Mouse (Mus musculus) liver, adult 2 months (tissue): ENCODE results near the gene Igfbpl1. TPM values are rescaled to one million over a fixed set of nuclear protein-coding genes. Genes with fewer than 3 reads are reported as not detected.

Source experiments
- DNase-seq: peaks from one replicate; pipeline ENCODE4 v3.0.0-alpha.2; 2011; ENCODE audit warnings: low read depth, low spot score; ENCODE audit errors: extremely low read depth
- H3K27ac ChIP-seq: fragments of 200-500 bp; replicated peaks from 2 replicates; pipeline ENCODE4 v1.5.1; 2012; ENCODE audit warnings: low read depth, mild to moderate bottlenecking, control low read depth, inconsistent platforms, low read length; ENCODE audit not compliant: insufficient read depth
- H3K27me3 ChIP-seq: fragments of 200-500 bp; 2 replicates; pipeline ENCODE4 v1.6.1; 2012; ENCODE audit warnings: mild to moderate bottlenecking, moderate library complexity, low read length, inconsistent platforms; ENCODE audit not compliant: control insufficient read depth, insufficient read depth
- H3K36me3 ChIP-seq: fragments of 200-500 bp; 2 replicates; pipeline ENCODE4 v1.6.1; 2012; ENCODE audit warnings: low read length, inconsistent platforms; ENCODE audit not compliant: control insufficient read depth, insufficient read depth
- H3K4me1 ChIP-seq: fragments of 200-500 bp; 2 replicates; pipeline ENCODE4 v1.6.1; 2011; ENCODE audit warnings: low read length; ENCODE audit not compliant: control insufficient read depth, insufficient read depth
- H3K4me3 ChIP-seq: fragments of 200-500 bp; 2 replicates; pipeline ENCODE4 v1.5.1; 2011; ENCODE audit warnings: low read depth, mild to moderate bottlenecking, control low read depth, low read length, moderate library complexity; ENCODE audit not compliant: insufficient read depth
- H3K79me2 ChIP-seq: fragments of 200-500 bp; 2 replicates; pipeline ENCODE4 v1.6.1; 2012; ENCODE audit warnings: inconsistent platforms, mild to moderate bottlenecking, low read length, moderate library complexity; ENCODE audit not compliant: control insufficient read depth, insufficient read depth
- H3K9ac ChIP-seq: fragments of 200-500 bp; 2 replicates; pipeline ENCODE4 v1.6.1; 2012; ENCODE audit warnings: low read depth, mild to moderate bottlenecking, control low read depth, inconsistent platforms, low read length
- CTCF ChIP-seq: fragments of 200-500 bp; IDR thresholded peaks from 2 replicates; pipeline ENCODE4 v1.5.1; 2011; ENCODE audit warnings: low read depth, low read length, control low read depth
- POLR2A ChIP-seq: fragments of 200-500 bp; IDR thresholded peaks from 2 replicates; pipeline ENCODE4 v1.6.1; 2011; ENCODE audit warnings: low read length, control low read depth; ENCODE audit not compliant: insufficient read depth; ENCODE audit errors: extremely low read depth
- WGBS: fragments of 180-500 bp; shearing (Covaris S2); methylation state at CpG from one replicate; pipeline ENCODE4 v1.1.7; 2018; 5-methylcytosine and 5-hydroxymethylcytosine counted together
- polyA plus RNA-seq: library from polyadenylated mRNA; depleted of rRNA; stranded (reverse); fragments of >200 nt; gene quantifications from 2 replicates; pipeline ENCODE4 v1.2.3, GENCODE M21; 2012; rRNA removed
- total RNA-seq: library from RNA; depleted of rRNA; stranded (reverse); fragments of >200 nt; gene quantifications from 2 replicates; pipeline ENCODE4 v1.2.3, GENCODE M21; 2014; rRNA removed

The Igfbpl1 gene
- total and polyA plus RNA-seq, 2 experiments: not detected

DNA sequence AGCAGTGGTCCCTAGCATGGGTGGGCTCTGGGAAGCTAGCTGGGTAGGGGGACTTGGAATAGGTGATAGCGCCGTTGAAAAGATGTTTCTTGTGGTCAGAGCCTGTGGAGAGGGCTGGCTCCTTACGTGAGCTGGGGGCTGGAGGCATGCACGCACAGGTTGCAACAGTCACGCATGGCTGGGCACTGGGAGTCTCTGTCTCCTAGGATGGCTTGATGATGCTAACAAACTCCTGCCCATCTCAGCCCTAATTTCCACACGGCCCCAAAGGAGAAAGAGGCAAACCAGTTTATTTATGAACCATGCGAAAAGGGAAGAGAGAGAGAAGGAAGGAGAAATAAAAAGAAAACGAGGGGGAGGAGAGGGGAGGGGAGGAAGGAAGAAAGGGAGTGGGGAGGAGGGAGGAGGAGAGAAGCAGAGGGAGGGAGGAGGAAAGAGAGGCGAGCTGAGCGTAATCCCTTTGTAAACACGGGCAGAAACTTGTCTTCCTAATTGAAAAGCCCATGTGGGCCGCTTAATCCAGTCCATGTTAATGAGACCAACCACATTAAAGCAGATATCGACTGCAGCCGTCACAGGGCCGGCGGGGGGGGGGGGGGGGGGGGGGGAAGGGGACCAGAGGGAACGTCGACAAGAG, 61.0 kb downstream of the Igfbpl1 start:
- H3K36me3 ChIP-seq: no peaks in the 10 kb centered on the region
- no peak overlapping the region for H3K9ac ChIP-seq
- no peak overlapping the region for H3K27ac ChIP-seq
- no peak for DNase-seq
- no peaks in the 10 kb centered on the region; the same call in 1 of the 2 replicates for H3K27me3 ChIP-seq
- no peak overlapping the region for H3K4me3 ChIP-seq
- no peaks in the 10 kb centered on the region for H3K79me2 ChIP-seq
- 10% methylated on average over 15 of the region's 18 CpGs for WGBS
- H3K4me1 ChIP-seq: peaks cover 5% of the 10 kb centered on the region; the same call in 1 of the 2 replicates
- no peak for TF ChIP-seq POLR2A
- no peak for TF ChIP-seq CTCF

DNA sequence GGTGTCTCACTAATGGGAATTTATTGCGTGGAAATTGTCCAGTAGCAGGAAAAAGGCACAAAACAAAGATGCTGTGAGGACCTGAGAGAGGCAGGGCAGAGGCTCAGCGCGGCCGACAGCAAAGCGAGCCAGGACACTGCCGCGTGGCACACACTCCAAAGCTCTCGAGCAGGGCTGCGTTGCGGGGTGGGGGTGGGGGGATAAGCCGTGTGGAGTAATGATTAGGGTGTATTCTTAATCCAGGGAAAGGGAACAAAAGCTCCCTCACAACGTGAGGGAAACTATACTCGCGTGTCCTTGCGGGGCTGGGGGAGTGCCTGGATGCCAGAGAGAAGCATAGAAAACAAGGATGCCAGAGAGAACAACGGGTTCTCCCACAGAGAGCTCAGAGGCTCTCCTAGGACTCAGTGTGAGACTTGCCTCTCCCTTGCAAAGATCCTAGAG, 61.6 kb downstream of the Igfbpl1 start:
- 3% methylated on average over 16 of the region's 16 CpGs for WGBS

DNA sequence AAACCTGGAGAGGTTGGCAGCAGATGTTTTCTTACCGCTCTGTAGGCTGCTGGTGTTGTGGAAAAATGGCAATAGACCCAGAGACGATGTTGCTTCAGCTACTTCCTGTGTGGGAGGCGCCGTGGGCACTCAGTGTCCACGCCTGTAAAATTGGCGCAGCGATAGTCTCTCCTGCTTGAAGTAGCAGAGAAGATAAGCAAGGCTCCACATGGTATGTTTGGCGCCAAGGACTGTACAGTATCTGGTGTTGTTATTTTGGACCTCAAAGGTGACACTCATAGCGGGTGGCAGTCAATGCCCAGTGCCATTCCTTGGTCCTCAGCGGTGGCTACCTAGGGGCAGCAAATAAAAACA, 62.6 kb downstream of the Igfbpl1 start:
- no peak for DNase-seq
- Histone ChIP-seq H3K36me3 (no peaks in the 10 kb centered on the region), H3K27me3 (no peaks in the 10 kb centered on the region; the same call in 1 of the 2 replicates), H3K9ac (no peak overlapping the region), H3K4me3 (no peak overlapping the region), H3K4me1 (peaks cover 3% of the 10 kb centered on the region; the same call in 1 of the 2 replicates), H3K79me2 (no peaks in the 10 kb centered on the region), H3K27ac (no peak overlapping the region)
- WGBS: 22% methylated on average over 10 of the region's 10 CpGs
- TF ChIP-seq POLR2A (no peak), CTCF (no peak)

More for the DNA sequence above, 61.6 kb downstream of the Igfbpl1 start:
- TF ChIP-seq POLR2A: no peak
- no peak for TF ChIP-seq CTCF
- DNase-seq: no peak
- no peaks in the 10 kb centered on the region; the same call in 1 of the 2 replicates for H3K27me3 ChIP-seq
- H3K4me1 ChIP-seq: peaks cover 5% of the 10 kb centered on the region; the same call in 1 of the 2 replicates
- H3K79me2 ChIP-seq: no peaks in the 10 kb centered on the region
- no peak overlapping the region for H3K9ac ChIP-seq
- no peak overlapping the region for H3K4me3 ChIP-seq
- no peak overlapping the region for H3K27ac ChIP-seq
- H3K36me3 ChIP-seq: no peaks in the 10 kb centered on the region

DNA sequence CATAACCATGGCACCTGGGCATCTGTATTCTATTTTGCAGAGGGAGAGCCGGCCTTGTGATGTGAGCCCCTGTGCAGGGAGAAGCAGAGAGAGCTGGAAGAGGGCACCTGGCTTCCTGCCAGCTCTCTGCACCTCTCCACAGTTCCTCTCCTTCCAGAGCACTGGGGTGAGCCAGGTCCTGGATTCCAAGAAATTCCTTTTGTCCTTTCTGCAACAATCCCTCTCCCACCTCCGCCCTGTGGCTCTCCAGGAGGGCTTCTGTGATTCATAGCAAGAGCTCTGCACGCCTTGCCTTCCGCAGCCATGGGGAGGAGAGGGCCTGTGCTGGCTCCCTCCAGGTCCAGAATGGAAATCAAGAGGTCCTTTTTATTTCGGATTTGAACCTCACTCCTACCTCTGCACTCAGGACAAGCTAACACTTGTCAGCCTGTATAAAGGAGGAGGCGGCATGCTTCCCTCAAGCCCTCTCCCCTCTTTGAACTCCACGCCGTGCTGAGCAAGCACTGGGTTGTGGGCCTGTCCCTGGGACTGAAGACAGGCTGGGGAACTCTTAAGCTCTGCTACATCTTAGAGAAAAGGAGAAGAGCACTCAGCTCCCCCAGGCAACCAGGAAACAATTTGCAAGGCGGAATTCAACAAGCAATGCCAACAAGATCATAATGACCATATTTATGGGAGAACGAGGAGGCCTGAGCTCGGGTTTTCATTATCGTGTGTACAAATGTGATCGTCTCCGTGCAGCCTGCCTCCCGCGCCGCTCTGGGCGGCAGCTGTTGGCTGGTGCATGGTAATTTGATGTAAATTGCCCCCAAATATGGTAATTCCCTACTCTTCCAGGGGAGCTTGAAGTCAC, 63.2 kb downstream of the Igfbpl1 start:
- Histone ChIP-seq H3K4me3 (no peak overlapping the region), H3K79me2 (no peaks in the 10 kb centered on the region), H3K9ac (no peak overlapping the region), H3K4me1 (peaks cover 2% of the 10 kb centered on the region; the same call in 1 of the 2 replicates), H3K27me3 (no peaks in the 10 kb centered on the region; the same call in 1 of the 2 replicates), H3K36me3 (no peaks in the 10 kb centered on the region), H3K27ac (no peak overlapping the region)
- DNase-seq: no peak
- TF ChIP-seq CTCF (no peak), POLR2A (no peak)
- 43% methylated on average over 18 of the region's 18 CpGs for WGBS

DNA sequence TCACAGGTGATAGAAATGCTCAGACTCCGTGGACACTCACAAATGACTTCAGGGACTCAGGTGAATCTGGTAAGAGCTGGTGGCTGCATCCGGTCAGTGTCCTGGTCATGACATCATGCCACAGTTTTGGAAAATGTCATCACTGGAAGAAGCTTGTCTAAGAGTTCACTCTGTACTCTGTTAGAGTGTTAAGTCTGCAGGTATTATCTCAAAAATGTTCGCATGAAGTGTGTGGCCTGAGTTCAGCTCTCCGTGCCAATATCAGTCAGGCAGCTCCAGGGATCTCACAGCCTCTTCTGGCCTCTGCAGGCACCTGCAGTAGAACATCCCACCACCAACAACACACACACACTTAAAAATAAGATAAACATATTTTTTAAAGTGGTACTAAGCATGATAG, 64.1 kb downstream of the Igfbpl1 start:
- H3K4me1 ChIP-seq: peaks cover 2% of the 10 kb centered on the region; the same call in 1 of the 2 replicates
- WGBS: 89% methylated on average over 4 of the region's 4 CpGs
- H3K36me3 ChIP-seq: no peaks in the 10 kb centered on the region
- no peaks in the 10 kb centered on the region for H3K79me2 ChIP-seq
- H3K27me3 ChIP-seq: no peaks in the 10 kb centered on the region; the same call in 1 of the 2 replicates
- H3K4me3 ChIP-seq: no peak overlapping the region
- TF ChIP-seq CTCF (no peak), POLR2A (no peak)
- H3K9ac ChIP-seq: no peak overlapping the region
- no peak overlapping the region for H3K27ac ChIP-seq
- DNase-seq: no peak

Other genes starting within 250 kb of the Igfbpl1 start
- gene Aldh1b1, start 27.9 kb downstream of the Igfbpl1 start, total RNA-seq: 80.3 and 156 TPM in 2 replicates
- 96.4 and 108 TPM in 2 replicates for gene Aldh1b1, start 27.9 kb downstream of the Igfbpl1 start, polyA plus RNA-seq
- 86.7 and 103 TPM in 2 replicates for gene Stra6l, start 21.7 kb upstream of the Igfbpl1 start, total RNA-seq
- gene Stra6l, start 21.7 kb upstream of the Igfbpl1 start, polyA plus RNA-seq: 161 and 173 TPM in 2 replicates
- not detected in 2 replicates for gene Ccdc180, start 63.4 kb upstream of the Igfbpl1 start, total RNA-seq
- 0.02 TPM in 2 replicates for gene Ccdc180, start 63.4 kb upstream of the Igfbpl1 start, polyA plus RNA-seq
- 27.0 and 27.8 TPM in 2 replicates for gene Tdrd7, start 138.4 kb upstream of the Igfbpl1 start, total RNA-seq
- 10.9 and 11.3 TPM in 2 replicates for gene Tdrd7, start 138.4 kb upstream of the Igfbpl1 start, polyA plus RNA-seq
- 0.09 TPM in 1 of 2 replicates, not detected in the other for gene Tmod1, start 212.0 kb upstream of the Igfbpl1 start, total RNA-seq
- gene Tmod1, start 212.0 kb upstream of the Igfbpl1 start, polyA plus RNA-seq: 0.07 TPM in 1 of 2 replicates, not detected in the other